Comparison of ENCODE assay signal across 19 mouse cellular contexts in genomic region chr19:59866666-59867065, GRCm38 (mm10).
DNase-seq lines count a peak whose midpoint lies in the region; ATAC-seq lines count a peak whose summit lies in the region.
"Had no signal": no experiment of that assay in that cellular context is flagged by ENCODE, and none has a peak within 500 bp of the region (broad histone marks: within the 10 kb centered on the region; RNA-seq: fewer than 3 reads in every experiment).

No protein-coding gene starts in this region.

- DNase-seq in embryonic facial prominence, embryonic 14.5 days (ENCODE audit: low spot score): peak; percentile 48
- DNase-seq in forebrain, embryonic 14.5 days (ENCODE audit: low spot score): peak; percentile 93
- DNase-seq in testis, postnatal 10 days (ENCODE audit: low spot score): no peak
- DNase-seq in cerebellum, postnatal 4 days (ENCODE audit: low spot score in 2 of 2): no peak
- DNase-seq: adrenal gland, postnatal 25 days; cerebellum, adult 9-11 months; heart, postnatal 36 days; kidney, adult 9 months; kidney, postnatal 14 days; layer of hippocampus, postnatal 36 days; lung, postnatal 4 days; right cerebral cortex, postnatal 14 days had no signal

- no peaks in the 10 kb centered on the region for H3K36me3 ChIP-seq in midbrain, embryonic 12.5 days
- H3K36me3 ChIP-seq in midbrain, embryonic 16.5 days (ENCODE audit: control insufficient read depth, insufficient read depth, low read length): no peaks in the 10 kb centered on the region
- no peaks in the 10 kb centered on the region for H3K36me3 ChIP-seq in embryonic facial prominence, embryonic 14.5 days (ENCODE audit: control insufficient read depth, insufficient read depth, low read length)
- H3K36me3 ChIP-seq in forebrain, embryonic 14.5 days (ENCODE audit: control insufficient read depth, insufficient read depth, low read length): no peaks in the 10 kb centered on the region
- H3K36me3 ChIP-seq in limb, embryonic 13.5 days: no peaks in the 10 kb centered on the region
- H3K36me3 ChIP-seq: heart, embryonic 15.5 days had no signal

- H3K9ac ChIP-seq in midbrain, embryonic 12.5 days (replicated peaks): no peak overlapping the region
- H3K9ac ChIP-seq in midbrain, embryonic 16.5 days (ENCODE audit: low read depth, low read length): no peak overlapping the region
- H3K9ac ChIP-seq in embryonic facial prominence, embryonic 14.5 days (ENCODE audit: low read depth, low read length): no peak overlapping the region
- no peak overlapping the region for H3K9ac ChIP-seq in forebrain, embryonic 14.5 days (ENCODE audit: low read length)
- no peak overlapping the region for H3K9ac ChIP-seq in limb, embryonic 13.5 days
- H3K9ac ChIP-seq: heart, embryonic 15.5 days; hindbrain, embryonic 14.5 days had no signal

- H3K4me3 ChIP-seq in midbrain, embryonic 12.5 days: no peak overlapping the region
- no peak overlapping the region for H3K4me3 ChIP-seq in midbrain, embryonic 16.5 days (ENCODE audit: low read depth, low read length)
- H3K4me3 ChIP-seq in embryonic facial prominence, embryonic 14.5 days (ENCODE audit: low read depth, low read length): no peak overlapping the region
- H3K4me3 ChIP-seq in forebrain, embryonic 14.5 days (ENCODE audit: low read depth, low read length): no peak overlapping the region
- H3K4me3 ChIP-seq in limb, embryonic 13.5 days: no peak overlapping the region
- H3K4me3 ChIP-seq: erythroblast, embryonic 14.5 days; heart, embryonic 15.5 days had no signal

- no peak overlapping the region for H3K4me2 ChIP-seq in midbrain, embryonic 12.5 days (replicated peaks)
- H3K4me2 ChIP-seq in midbrain, embryonic 16.5 days (ENCODE audit: low read length): no peak overlapping the region
- H3K4me2 ChIP-seq in embryonic facial prominence, embryonic 14.5 days (ENCODE audit: low read depth, low read length): no peak overlapping the region
- no peak overlapping the region for H3K4me2 ChIP-seq in forebrain, embryonic 14.5 days (ENCODE audit: low read length)
- H3K4me2 ChIP-seq in limb, embryonic 13.5 days (replicated peaks): no peak overlapping the region
- H3K4me2 ChIP-seq: heart, embryonic 15.5 days; hindbrain, embryonic 14.5 days had no signal

- 79% methylated on average over 9 of the region's 9 CpGs for WGBS in midbrain, embryonic 12.5 days
- 71% methylated on average over 9 of the region's 9 CpGs for WGBS in midbrain, embryonic 16.5 days
- WGBS in embryonic facial prominence, embryonic 14.5 days: 71% methylated on average over 9 of the region's 9 CpGs
- WGBS in forebrain, embryonic 14.5 days: 16% methylated on average over 9 of the region's 9 CpGs
- WGBS in limb, embryonic 13.5 days: 41% methylated on average over 9 of the region's 9 CpGs

- H3K27ac ChIP-seq in midbrain, embryonic 12.5 days (replicated peaks): no peak overlapping the region
- no peak overlapping the region for H3K27ac ChIP-seq in midbrain, embryonic 16.5 days (ENCODE audit: low read length)
- no peak overlapping the region for H3K27ac ChIP-seq in embryonic facial prominence, embryonic 14.5 days (replicated peaks; ENCODE audit: low read depth, low read length)
- no peak overlapping the region for H3K27ac ChIP-seq in forebrain, embryonic 14.5 days (ENCODE audit: low read depth, low read length)
- no peak overlapping the region for H3K27ac ChIP-seq in limb, embryonic 13.5 days
- H3K27ac ChIP-seq: heart, embryonic 15.5 days; hindbrain, embryonic 14.5 days; stomach, postnatal 0 days had no signal

- H3K4me1 ChIP-seq in midbrain, embryonic 12.5 days: peaks cover 8% of the 10 kb centered on the region; the same call in 1 of the 2 replicates
- H3K4me1 ChIP-seq in midbrain, embryonic 16.5 days (ENCODE audit: control insufficient read depth, insufficient read depth, low read length): no peaks in the 10 kb centered on the region
- H3K4me1 ChIP-seq in embryonic facial prominence, embryonic 14.5 days (ENCODE audit: control insufficient read depth, insufficient read depth, low read length): no peaks in the 10 kb centered on the region
- H3K4me1 ChIP-seq in forebrain, embryonic 14.5 days (ENCODE audit: control insufficient read depth, insufficient read depth, low read length): peaks cover 6% of the 10 kb centered on the region; the same call in 1 of the 2 replicates
- peaks cover 7% of the 10 kb centered on the region for H3K4me1 ChIP-seq in limb, embryonic 13.5 days
- H3K4me1 ChIP-seq: heart, embryonic 15.5 days had no signal

- no peaks in the 10 kb centered on the region for H3K9me3 ChIP-seq in midbrain, embryonic 12.5 days
- no peaks in the 10 kb centered on the region for H3K9me3 ChIP-seq in midbrain, embryonic 16.5 days (replicated peaks; ENCODE audit: control insufficient read depth, low read length, poor library complexity, severe bottlenecking)
- no peaks in the 10 kb centered on the region for H3K9me3 ChIP-seq in embryonic facial prominence, embryonic 14.5 days (ENCODE audit: control insufficient read depth, low read length)
- no peaks in the 10 kb centered on the region for H3K9me3 ChIP-seq in forebrain, embryonic 14.5 days (replicated peaks; ENCODE audit: control insufficient read depth, low read length)
- no peaks in the 10 kb centered on the region for H3K9me3 ChIP-seq in limb, embryonic 13.5 days
- H3K9me3 ChIP-seq: heart, embryonic 15.5 days had no signal

- ATAC-seq in midbrain, embryonic 12.5 days (ENCODE audit: low FRiP score, low read depth): peak; percentile 52; the same call in 1 of the 2 replicates
- ATAC-seq in midbrain, embryonic 16.5 days: no peak
- peak; percentile 90 for ATAC-seq in embryonic facial prominence, embryonic 14.5 days (ENCODE audit: low read depth)
- peak; percentile 97 for ATAC-seq in forebrain, embryonic 14.5 days
- ATAC-seq in limb, embryonic 13.5 days (ENCODE audit: low FRiP score, low read depth): peak; percentile 32; the same call in 1 of the 2 replicates

- no peaks in the 10 kb centered on the region for H3K27me3 ChIP-seq in midbrain, embryonic 12.5 days
- H3K27me3 ChIP-seq in midbrain, embryonic 16.5 days (ENCODE audit: control insufficient read depth, insufficient read depth, low read depth, low read length): no peaks in the 10 kb centered on the region
- no peaks in the 10 kb centered on the region for H3K27me3 ChIP-seq in embryonic facial prominence, embryonic 14.5 days (replicated peaks; ENCODE audit: control insufficient read depth, insufficient read depth, low read length)
- peaks cover 4% of the 10 kb centered on the region; the same call in 1 of the 2 replicates for H3K27me3 ChIP-seq in forebrain, embryonic 14.5 days (replicated peaks; ENCODE audit: control insufficient read depth, insufficient read depth, low read length)
- no peaks in the 10 kb centered on the region for H3K27me3 ChIP-seq in limb, embryonic 13.5 days
- H3K27me3 ChIP-seq: heart, embryonic 15.5 days had no signal

Comparison
In these comparisons a context has a peak if more than half of its experiments do, and no peak if none do; other contexts are left out.
1. DNase-seq: peak in embryonic facial prominence, embryonic 14.5 days (single experiment) and forebrain, embryonic 14.5 days (single experiment); none in testis, postnatal 10 days (single experiment) and cerebellum, postnatal 4 days (0 of 2).